Mouse (Mus musculus): ENCODE data around the gene Stk11ip.

GRCm38 (mm10) chr1:75524679-75525078, 3.4 kb downstream of the Stk11ip start:
- TF ChIP-seq POLR2A (IDR thresholded peaks at IDR 0.05; ENCODE audit: insufficient read depth, low read depth, low read length) (no peak), CTCF (IDR thresholded peaks at IDR 0.05) (no peak)
